Mouse (Mus musculus): ENCODE measurements around the gene Zfp951.
"Not testable (repeated sequence)": the region's sequence is repeated elsewhere in the genome, so short reads cannot be mapped to it uniquely, and the experiment has no call there.

Gene Zfp951

GRCm38 (mm10) chr5:104859962-104860525 lies at the start of gene Zfp951:
Gene Zfp951 (minus strand): TSS chr5:104860070.
- peak; percentile 29 to 38 for DNase-seq

GRCm38 (mm10) chr5:104906556-104906955 lies 46.7 kb upstream of the Zfp951 start:
- not testable (repeated sequence) for DNase-seq

GRCm38 (mm10) chr5:104859045-104859961 lies 567 bp downstream of the Zfp951 start:
- DNase-seq: not testable (repeated sequence)

GRCm38 (mm10) chr5:104854546-104854945 lies 5.3 kb downstream of the Zfp951 start:
- not testable (repeated sequence) for DNase-seq

GRCm38 (mm10) chr5:104833330-104833729 lies 26.5 kb downstream of the Zfp951 start:
- DNase-seq: no peak

- no peak for DNase-seq
Observed at GRCm38 (mm10) chr5:104829611-104830010, 30.3 kb downstream of the Zfp951 start.

- DNase-seq: not testable (repeated sequence)
Observed at GRCm38 (mm10) chr5:104770138-104770537, 89.7 kb downstream of the Zfp951 start.
